Mouse (Mus musculus) neural tube, embryonic 11.5 days (tissue): ENCODE measurements around the gene Pde4d. TPM values are rescaled to one million over a fixed set of nuclear protein-coding genes. Genes with fewer than 3 reads are reported as not detected.

ENCODE experiments used
- ATAC-seq: fragments of 200-750 bp; cut with Nextera tagmentation; 2 replicates; pipeline ENCODE4 v1.8.0; 2017; ENCODE audit warnings: moderate number of reproducible peaks, mild to moderate bottlenecking, moderate TSS enrichment, moderate library complexity; ENCODE audit not compliant: insufficient read depth, low FRiP score, low TSS enrichment
- DNase-seq: peaks from one replicate; pipeline ENCODE4 v3.0.0-alpha.2; 2015; ENCODE audit warnings: low spot score
- H3K27ac ChIP-seq: fragments of 300-500 bp; sonication (generic); 2 replicates; pipeline ENCODE4 v1.5.1; 2014; ENCODE audit warnings: low read depth, mild to moderate bottlenecking, low read length
- H3K27me3 ChIP-seq: fragments of 300-500 bp; sonication (generic); 2 replicates; pipeline ENCODE4 v1.6.1; 2014; ENCODE audit warnings: mild to moderate bottlenecking, low read length, mixed read lengths; ENCODE audit not compliant: control insufficient read depth, insufficient read depth
- H3K36me3 ChIP-seq: fragments of 300-500 bp; sonication (generic); 2 replicates; pipeline ENCODE4 v1.6.1; 2014; ENCODE audit warnings: mild to moderate bottlenecking, low read length, moderate library complexity, mixed read lengths; ENCODE audit not compliant: control insufficient read depth, insufficient read depth
- H3K4me1 ChIP-seq: fragments of 300-500 bp; sonication (generic); 2 replicates; pipeline ENCODE4 v1.6.1; 2014; ENCODE audit warnings: low read length, mixed read lengths; ENCODE audit not compliant: control insufficient read depth, insufficient read depth
- H3K4me2 ChIP-seq: fragments of 300-500 bp; sonication (generic); 2 replicates; pipeline ENCODE4 v1.6.1; 2014; ENCODE audit warnings: low read depth, mild to moderate bottlenecking, moderate library complexity
- H3K4me3 ChIP-seq: fragments of 300-500 bp; sonication (generic); 2 replicates; pipeline ENCODE4 v1.5.1; 2014; ENCODE audit warnings: low read depth, low read length
- H3K9ac ChIP-seq: fragments of 300-500 bp; sonication (generic); 2 replicates; pipeline ENCODE4 v1.6.1; 2014; ENCODE audit warnings: mild to moderate bottlenecking, low read length
- H3K9me3 ChIP-seq: fragments of 300-500 bp; sonication (generic); 2 replicates; pipeline ENCODE4 v1.6.1; 2016; ENCODE audit warnings: low read length; ENCODE audit not compliant: control insufficient read depth
- WGBS: fragments of 180-500 bp; shearing (Covaris S2); extraction: QIAGEN DNeasy Blood & Tissue Kit; methylation state at CpG from one replicate; pipeline ENCODE4 v1.1.7; 2014; 5-methylcytosine and 5-hydroxymethylcytosine counted together
- polyA plus RNA-seq: library from polyadenylated mRNA; unstranded; fragments of >200 nt; fragmentation: Nextera tagmentation; extraction: Ambion mirVana; gene quantifications from 2 replicates; pipeline ENCODE4 v1.2.1, GENCODE M21; 2014

The Pde4d gene
- polyA plus RNA-seq, 1 experiment from 2014 or later, result 11.1 TPM

DNA sequence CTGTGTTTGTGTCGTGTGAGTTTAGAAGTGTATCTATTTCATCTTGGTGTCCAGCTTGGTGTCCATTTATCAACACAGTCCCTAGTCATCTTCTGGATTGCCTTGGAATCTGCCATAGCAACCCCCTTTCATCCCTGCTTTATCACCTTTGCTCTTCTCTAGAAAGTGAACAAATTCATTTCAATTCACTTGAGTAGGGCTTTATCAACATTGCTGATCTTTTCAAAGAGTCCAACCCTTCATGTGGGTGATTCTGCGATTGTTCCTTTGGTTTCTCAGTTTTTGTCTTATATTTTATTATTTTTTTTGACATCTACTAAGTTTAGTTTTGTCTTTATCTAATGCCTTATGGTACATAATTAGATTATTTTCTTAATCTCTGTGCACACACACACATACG lies 1385.2 kb downstream of the Pde4d start:
- H3K36me3 ChIP-seq, result no peaks in the 10 kb centered on the region
- ATAC-seq (no peak), DNase-seq (no peak)
- H3K27ac ChIP-seq, result no peak overlapping the region
- H3K27me3 ChIP-seq, result no peaks in the 10 kb centered on the region
- no peaks in the 10 kb centered on the region for H3K9me3 ChIP-seq
- no peaks in the 10 kb centered on the region for H3K4me1 ChIP-seq
- H3K4me2 ChIP-seq, result no peak overlapping the region
- H3K9ac ChIP-seq, result no peak overlapping the region
- no peak overlapping the region for H3K4me3 ChIP-seq
- 94% methylated on average over 3 of the region's 3 CpGs for WGBS

DNA sequence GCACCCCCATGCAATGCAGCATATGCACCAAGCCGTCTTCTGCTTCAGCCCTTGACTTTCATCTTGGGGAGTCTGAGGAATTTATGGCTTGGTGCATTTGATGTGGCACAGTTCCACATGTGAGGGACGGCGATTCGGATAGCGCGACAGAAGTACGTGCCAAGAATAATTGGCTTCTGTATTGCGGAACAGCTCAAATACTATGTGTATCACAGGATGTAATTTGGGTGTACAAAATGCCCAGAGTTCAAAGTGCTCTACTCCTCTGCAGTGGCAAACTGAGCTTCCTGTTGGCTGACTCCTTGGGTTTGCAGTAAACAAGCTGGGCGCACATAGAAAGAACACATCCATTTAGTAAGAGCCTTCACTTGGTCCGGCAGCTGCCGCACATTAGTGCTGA lies 1387.7 kb downstream of the Pde4d start:
- Histone ChIP-seq H3K9ac (no peak overlapping the region), H3K9me3 (no peaks in the 10 kb centered on the region), H3K27me3 (no peaks in the 10 kb centered on the region), H3K36me3 (no peaks in the 10 kb centered on the region), H3K4me3 (no peak overlapping the region), H3K27ac (no peak overlapping the region), H3K4me1 (no peaks in the 10 kb centered on the region), H3K4me2 (no peak overlapping the region)
- DNase-seq, result no peak
- no peak for ATAC-seq
- WGBS, result 90% methylated on average over 11 of the region's 11 CpGs

DNA sequence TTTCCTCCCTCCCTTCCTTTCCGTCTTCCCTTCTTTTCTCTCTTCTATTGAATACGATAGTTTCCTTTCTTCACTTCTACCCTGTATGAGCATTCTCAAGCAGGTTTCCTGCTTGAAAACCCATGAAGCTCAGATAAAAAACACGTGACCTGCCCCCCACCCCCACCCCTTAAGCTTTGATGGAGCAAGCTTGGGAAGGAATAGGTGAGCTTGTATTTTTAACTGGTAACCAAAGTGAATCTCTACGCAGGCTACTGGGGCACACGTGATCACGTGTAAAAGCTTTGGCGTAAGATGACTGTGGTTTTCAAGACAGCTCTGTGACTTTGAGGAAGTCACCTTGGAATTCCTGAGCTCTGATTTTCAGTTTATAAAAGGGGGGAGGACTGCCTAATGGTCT lies 1388.2 kb downstream of the Pde4d start:
- WGBS, result 90% methylated on average over 7 of the region's 7 CpGs
- H3K27me3 ChIP-seq, result no peaks in the 10 kb centered on the region

DNA sequence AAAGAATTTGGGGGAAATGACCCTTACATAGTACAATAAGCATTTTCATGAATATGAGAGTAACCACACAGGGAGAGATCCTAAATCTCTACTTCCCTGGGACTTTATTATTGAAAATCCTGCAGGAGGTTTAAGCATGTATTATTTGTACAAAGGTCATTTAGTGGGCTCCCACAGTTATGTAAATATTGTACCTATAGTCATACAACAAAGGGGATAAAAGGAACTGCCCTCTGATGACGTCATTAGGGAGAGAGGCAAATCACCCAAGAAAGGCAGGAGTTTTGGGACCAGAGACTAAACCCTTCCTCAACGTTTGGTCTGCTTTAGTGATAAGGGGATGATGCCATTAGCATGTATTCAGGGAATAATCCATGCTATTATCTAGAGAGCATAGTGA lies 1390.5 kb downstream of the Pde4d start:
- no peak overlapping the region for H3K4me3 ChIP-seq
- H3K4me1 ChIP-seq, result no peaks in the 10 kb centered on the region
- H3K9ac ChIP-seq, result no peak overlapping the region
- no peaks in the 10 kb centered on the region for H3K27me3 ChIP-seq
- no peaks in the 10 kb centered on the region for H3K36me3 ChIP-seq
- ATAC-seq (no peak), DNase-seq (no peak)
- no peak overlapping the region for H3K27ac ChIP-seq
- H3K4me2 ChIP-seq, result no peak overlapping the region
- WGBS, result 12% methylated on average over 2 of the region's 2 CpGs
- no peaks in the 10 kb centered on the region for H3K9me3 ChIP-seq

More for the DNA sequence above, 1388.2 kb downstream of the Pde4d start:
- no peak overlapping the region for H3K9ac ChIP-seq
- no peaks in the 10 kb centered on the region for H3K36me3 ChIP-seq
- H3K4me1 ChIP-seq, result no peaks in the 10 kb centered on the region
- no peaks in the 10 kb centered on the region for H3K9me3 ChIP-seq
- ATAC-seq (no peak), DNase-seq (no peak)
- H3K27ac ChIP-seq, result no peak overlapping the region
- no peak overlapping the region for H3K4me3 ChIP-seq
- no peak overlapping the region for H3K4me2 ChIP-seq

DNA sequence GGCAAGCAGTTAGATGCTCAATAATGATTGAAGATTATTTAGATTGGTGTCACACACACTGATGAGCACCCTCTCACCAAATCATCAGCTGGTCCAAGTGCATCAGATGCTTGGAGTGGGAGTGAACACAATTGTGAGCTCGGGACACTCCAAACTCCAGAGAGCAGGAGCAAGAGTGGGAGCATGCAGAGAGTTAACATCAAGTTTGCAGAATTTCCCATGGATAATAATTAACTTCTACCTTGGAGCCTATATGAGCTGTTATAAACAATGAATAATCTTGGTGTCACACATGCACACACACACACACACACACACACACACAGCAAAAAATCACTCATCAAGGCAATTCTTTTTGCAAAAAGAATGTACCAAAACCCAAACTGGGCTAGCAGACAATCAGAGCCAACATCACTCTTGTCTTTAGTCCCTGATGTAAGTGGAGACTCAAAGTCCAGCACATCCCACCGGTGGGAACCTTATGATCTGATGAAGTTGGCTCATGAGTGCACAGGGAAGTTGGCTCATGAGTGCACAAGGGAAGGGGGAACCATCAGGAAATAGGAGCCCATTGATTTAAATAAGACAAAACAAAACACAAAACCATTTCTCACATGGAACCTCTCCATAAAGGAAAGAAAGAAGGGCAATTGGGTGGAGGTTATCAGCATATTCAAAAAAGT lies 1391.5 kb downstream of the Pde4d start:
- H3K27me3 ChIP-seq, result no peaks in the 10 kb centered on the region
- no peaks in the 10 kb centered on the region for H3K9me3 ChIP-seq
- no peak overlapping the region for H3K4me3 ChIP-seq
- ATAC-seq (no peak), DNase-seq (no peak)
- WGBS, result 95% methylated on average over 2 of the region's 2 CpGs
- no peaks in the 10 kb centered on the region for H3K36me3 ChIP-seq
- H3K9ac ChIP-seq, result no peak overlapping the region
- H3K4me2 ChIP-seq, result no peak overlapping the region
- H3K4me1 ChIP-seq, result no peaks in the 10 kb centered on the region
- H3K27ac ChIP-seq, result no peak overlapping the region

DNA sequence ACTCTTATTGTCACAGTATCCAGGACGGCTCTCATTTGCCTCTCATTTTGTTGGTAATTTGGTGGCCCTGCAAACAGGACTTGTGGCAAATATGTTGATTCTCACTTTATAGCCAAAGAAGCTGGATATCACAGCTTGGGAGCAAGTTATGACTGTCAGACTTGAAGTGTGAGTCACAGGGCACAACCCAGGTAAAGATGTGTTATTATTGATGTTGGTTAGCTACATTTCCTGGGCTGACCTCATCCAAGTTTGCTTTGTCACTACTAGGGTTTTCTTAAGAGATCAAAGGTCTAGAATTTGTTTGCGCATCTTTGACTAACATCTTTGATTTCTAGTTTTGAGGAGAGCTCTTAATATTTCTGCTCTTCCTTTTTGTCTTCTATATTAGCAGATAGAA lies 1393.2 kb downstream of the Pde4d start:
- no peak overlapping the region for H3K9ac ChIP-seq
- no peak overlapping the region for H3K4me3 ChIP-seq
- H3K27me3 ChIP-seq, result no peaks in the 10 kb centered on the region
- no peaks in the 10 kb centered on the region for H3K9me3 ChIP-seq
- 96% methylated on average over 2 of the region's 2 CpGs for WGBS
- DNase-seq, result no peak
- no peak for ATAC-seq
- no peak overlapping the region for H3K4me2 ChIP-seq
- no peak overlapping the region for H3K27ac ChIP-seq
- H3K36me3 ChIP-seq, result no peaks in the 10 kb centered on the region
- H3K4me1 ChIP-seq, result no peaks in the 10 kb centered on the region

DNA sequence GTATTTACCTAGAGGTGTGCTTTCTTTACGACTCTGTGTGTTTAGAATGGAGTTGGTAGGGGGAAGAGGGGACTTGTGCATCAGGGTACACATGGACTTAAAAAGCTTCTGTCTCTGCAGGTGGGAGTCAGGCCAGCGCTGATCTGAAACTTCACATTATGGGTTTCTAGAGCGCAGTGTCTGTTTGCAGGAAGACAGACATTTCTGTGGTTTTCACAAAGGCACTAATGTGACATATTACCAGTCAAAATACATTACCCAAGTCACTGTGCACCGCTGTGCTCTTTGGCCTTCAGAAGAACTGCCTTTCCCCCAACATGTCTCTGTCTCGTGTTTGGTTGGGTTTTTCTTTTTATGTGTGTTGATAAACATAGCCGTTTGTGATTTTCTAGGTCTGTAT lies 1395.1 kb downstream of the Pde4d start:
- DNase-seq (no peak), ATAC-seq (no peak)
- Histone ChIP-seq H3K9ac (no peak overlapping the region), H3K36me3 (no peaks in the 10 kb centered on the region), H3K27me3 (no peaks in the 10 kb centered on the region), H3K4me1 (no peaks in the 10 kb centered on the region), H3K27ac (no peak overlapping the region), H3K9me3 (no peaks in the 10 kb centered on the region), H3K4me2 (no peak overlapping the region), H3K4me3 (no peak overlapping the region)
- WGBS, result 92% methylated on average over 6 of the region's 6 CpGs

DNA sequence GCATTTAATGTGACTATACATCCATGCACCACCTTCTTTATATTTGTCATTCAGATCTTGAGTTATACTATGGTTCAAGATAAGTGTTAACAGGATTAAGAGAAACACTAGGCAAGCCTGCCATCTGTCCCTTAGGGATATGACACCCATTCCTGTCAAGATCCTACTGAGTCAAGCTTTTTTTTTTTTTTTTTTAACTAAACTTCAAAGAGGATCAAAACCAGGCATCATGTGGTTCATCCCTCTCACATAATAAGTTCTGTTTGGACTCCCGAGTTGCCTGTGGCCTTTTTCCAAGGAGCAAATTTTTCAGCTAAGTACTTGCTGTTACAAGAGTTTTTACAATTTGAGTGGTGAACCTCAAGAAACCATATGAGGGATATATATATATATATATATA lies 1414.1 kb downstream of the Pde4d start:
- Histone ChIP-seq H3K9me3 (no peaks in the 10 kb centered on the region), H3K27me3 (no peaks in the 10 kb centered on the region), H3K9ac (no peak overlapping the region), H3K4me1 (no peaks in the 10 kb centered on the region), H3K36me3 (no peaks in the 10 kb centered on the region), H3K4me2 (no peak overlapping the region), H3K4me3 (no peak overlapping the region), H3K27ac (no peak overlapping the region)
- ATAC-seq (no peak), DNase-seq (no peak)
- WGBS, result 82% methylated on average over 1 of the region's 1 CpGs

DNA sequence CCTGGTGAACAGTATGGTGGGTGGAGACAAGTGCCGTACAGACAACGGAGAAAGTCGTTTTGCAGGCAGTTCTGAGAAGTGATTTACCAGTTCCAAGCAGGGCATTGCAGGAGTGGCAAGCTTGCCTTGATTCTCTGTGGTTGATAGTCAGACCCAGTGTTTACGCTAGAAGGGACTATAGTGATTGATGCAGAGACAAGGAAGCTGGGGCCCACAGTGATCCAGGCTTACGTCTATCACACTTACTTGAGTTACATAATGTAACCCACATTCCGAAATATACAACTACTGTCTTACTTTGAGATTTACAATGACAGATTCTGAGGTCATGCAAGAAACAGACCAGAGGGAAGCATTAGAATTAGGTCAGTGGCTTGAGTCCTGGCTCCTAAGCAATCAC lies 1414.6 kb downstream of the Pde4d start:
- no peak for ATAC-seq
- Histone ChIP-seq H3K4me2 (no peak overlapping the region), H3K4me3 (no peak overlapping the region), H3K4me1 (no peaks in the 10 kb centered on the region), H3K9ac (no peak overlapping the region), H3K27ac (no peak overlapping the region), H3K9me3 (no peaks in the 10 kb centered on the region), H3K36me3 (no peaks in the 10 kb centered on the region), H3K27me3 (no peaks in the 10 kb centered on the region)
- no peak for DNase-seq
- 82% methylated on average over 6 of the region's 6 CpGs for WGBS
